Mouse (Mus musculus) bone marrow macrophage, adult 2 months (primary cell): ENCODE measurements around the gene Fam168a.

Source experiments
- CTCF ChIP-seq: IDR thresholded peaks from 2 replicates; pipeline ENCODE4 v1.5.1; 2012; ENCODE audit warnings: low read depth, mild to moderate bottlenecking, low read length, moderate library complexity
- POLR2A ChIP-seq: IDR thresholded peaks from 2 replicates; pipeline ENCODE4 v1.6.1; 2012; ENCODE audit warnings: mild to moderate bottlenecking, low read depth, low read length, borderline replicate concordance

- TF ChIP-seq POLR2A: no peak
- 0 out of 2 replicates have a peak, but pooled peaks have one; percentile 4 for TF ChIP-seq CTCF
Measured at GRCm38 (mm10) chr7:100855300-100855699, 148.9 kb downstream of the Fam168a start.
